Mouse (Mus musculus) heart, embryonic 15.5 days (tissue): ENCODE measurements around the gene Zmiz1. TPM values are rescaled to one million over a fixed set of nuclear protein-coding genes. Genes with fewer than 3 reads are reported as not detected.

Source experiments
- ATAC-seq: fragments of 200-750 bp; cut with Nextera tagmentation; replicated peaks from 2 replicates; pipeline ENCODE4 v1.8.0; 2017; ENCODE audit warnings: low read depth, moderate TSS enrichment; ENCODE audit not compliant: insufficient number of reproducible peaks, insufficient read depth, low FRiP score
- H3K27ac ChIP-seq: fragments of 300-500 bp; sonication (generic); 2 replicates; pipeline ENCODE4 v1.5.1; 2015; ENCODE audit warnings: mild to moderate bottlenecking, inconsistent platforms
- H3K27me3 ChIP-seq: fragments of 300-500 bp; sonication (generic); 2 replicates; pipeline ENCODE4 v1.6.1; 2015; ENCODE audit warnings: inconsistent platforms
- H3K36me3 ChIP-seq: fragments of 300-500 bp; sonication (generic); 2 replicates; pipeline ENCODE4 v1.6.1; 2015; ENCODE audit warnings: mild to moderate bottlenecking, inconsistent platforms
- H3K4me1 ChIP-seq: fragments of 300-500 bp; sonication (generic); replicated peaks from 2 replicates; pipeline ENCODE4 v1.6.1; 2015; ENCODE audit warnings: inconsistent platforms
- H3K4me2 ChIP-seq: fragments of 300-500 bp; sonication (generic); 2 replicates; pipeline ENCODE4 v1.6.1; 2015; ENCODE audit warnings: inconsistent platforms, mild to moderate bottlenecking, moderate library complexity
- H3K4me3 ChIP-seq: fragments of 300-500 bp; sonication (generic); 2 replicates; pipeline ENCODE4 v1.5.1; 2015; ENCODE audit warnings: mild to moderate bottlenecking, inconsistent platforms
- H3K9ac ChIP-seq: fragments of 300-500 bp; sonication (generic); 2 replicates; pipeline ENCODE4 v1.6.1; 2015; ENCODE audit warnings: mild to moderate bottlenecking, inconsistent platforms
- H3K9me3 ChIP-seq: fragments of 300-500 bp; sonication (generic); replicated peaks from 2 replicates; pipeline ENCODE4 v1.6.1; 2016; ENCODE audit warnings: inconsistent platforms
- WGBS: fragments of 180-500 bp; shearing (Covaris S2); methylation state at CpG from one replicate; pipeline ENCODE4 v1.1.7; 2015; ENCODE audit warnings: mixed read lengths; 5-methylcytosine and 5-hydroxymethylcytosine counted together
- microRNA-seq: library from miRNA; unstranded; fragments of <30 nt; microRNA quantifications from one replicate; pipeline ENCODE4, GENCODE M21; 2016
- polyA plus RNA-seq: library from polyadenylated mRNA; unstranded; fragments of >200 nt; fragmentation: Nextera tagmentation; extraction: Ambion mirVana; gene quantifications from 2 replicates; pipeline ENCODE4 v1.2.1, GENCODE M21; 2015

Gene Zmiz1
- polyA plus RNA-seq, 1 experiment from 2014 or later = 22.1 TPM

DNA sequence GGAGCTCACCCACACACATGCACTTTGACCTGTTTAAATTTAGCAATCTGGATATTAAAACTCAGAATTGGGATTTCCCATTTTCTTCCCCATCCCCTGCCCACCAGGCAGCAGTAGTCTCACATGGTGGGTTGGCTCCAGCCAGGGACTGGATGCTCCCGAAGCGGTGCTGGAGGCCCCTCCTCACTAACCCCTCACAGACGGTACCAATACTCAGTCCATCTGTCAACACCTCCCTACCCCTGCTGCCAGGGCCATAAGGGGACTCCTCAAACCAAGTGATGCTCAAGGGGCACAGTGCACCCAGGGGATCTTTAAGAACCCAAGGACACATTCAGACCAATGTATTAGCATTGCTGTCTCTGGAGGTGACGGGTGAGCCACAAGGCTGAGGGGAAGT, 251.7 kb downstream of the Zmiz1 start:
- WGBS = 29% methylated on average over 4 of the region's 4 CpGs
- H3K9ac ChIP-seq = no peak overlapping the region
- H3K9me3 ChIP-seq = no peaks in the 10 kb centered on the region
- no peaks in the 10 kb centered on the region for H3K27me3 ChIP-seq
- peaks cover 9% of the 10 kb centered on the region for H3K36me3 ChIP-seq
- H3K4me3 ChIP-seq = no peak overlapping the region
- no peak overlapping the region for H3K4me2 ChIP-seq
- H3K4me1 ChIP-seq = peaks cover 51% of the 10 kb centered on the region
- peak overlapping the region; percentile 92 for H3K27ac ChIP-seq
- ATAC-seq = 0 out of 2 replicates have a peak, but pooled peaks have one; percentile 12

DNA sequence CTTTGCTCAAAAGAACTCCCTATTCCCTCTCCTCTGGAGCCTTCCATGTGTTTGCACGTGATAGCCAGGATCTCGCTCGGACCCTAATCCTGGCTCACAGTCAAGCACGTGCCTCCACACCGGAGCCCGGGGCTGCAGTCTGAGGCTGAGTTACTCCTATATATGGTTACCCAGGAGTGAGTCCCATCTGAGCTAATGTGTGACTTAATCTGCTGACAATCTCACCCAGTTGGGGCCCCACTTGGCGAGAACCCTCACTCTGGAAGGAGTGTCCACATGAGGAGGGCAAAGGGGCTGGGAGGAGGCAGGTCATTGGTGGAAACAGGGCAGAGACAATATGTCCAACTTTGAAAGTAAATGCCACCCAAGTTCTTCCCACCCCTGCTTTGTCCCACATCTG, 252.2 kb downstream of the Zmiz1 start:
- no peak overlapping the region for H3K4me3 ChIP-seq
- 21% methylated on average over 7 of the region's 7 CpGs for WGBS
- no peak overlapping the region for H3K9ac ChIP-seq
- peaks cover 9% of the 10 kb centered on the region for H3K36me3 ChIP-seq
- peaks cover 51% of the 10 kb centered on the region for H3K4me1 ChIP-seq
- H3K9me3 ChIP-seq = no peaks in the 10 kb centered on the region
- peak overlapping the region; percentile 92 for H3K27ac ChIP-seq
- no peaks in the 10 kb centered on the region for H3K27me3 ChIP-seq
- ATAC-seq = peak; percentile 81
- H3K4me2 ChIP-seq = peak overlapping the region; percentile 17; the same call in 1 of the 2 replicates

DNA sequence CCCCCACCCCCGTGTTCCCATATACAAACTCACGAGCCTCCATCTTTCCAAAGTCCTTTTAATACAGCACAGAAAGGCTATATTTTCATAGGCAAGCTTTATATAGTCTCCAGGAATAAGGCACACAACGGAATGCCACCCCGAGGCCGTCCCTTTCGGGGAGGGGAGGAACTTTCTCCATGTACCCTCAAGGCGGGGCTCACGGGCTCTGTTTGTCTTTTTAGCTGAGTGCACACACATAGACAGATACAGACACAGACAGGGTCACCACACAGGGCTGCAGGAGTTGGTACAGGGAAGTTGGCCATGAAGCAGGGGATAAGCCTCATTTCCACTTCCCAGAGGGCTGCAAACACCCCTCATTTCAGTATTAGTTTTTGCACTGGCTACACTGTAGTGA, 252.6 kb downstream of the Zmiz1 start:
- Histone ChIP-seq H3K4me3 (no peak overlapping the region), H3K9ac (no peak overlapping the region), H3K4me2 (peak overlapping the region; percentile 17), H3K27ac (peak overlapping the region; percentile 92), H3K27me3 (no peaks in the 10 kb centered on the region), H3K36me3 (peaks cover 9% of the 10 kb centered on the region), H3K4me1 (peaks cover 51% of the 10 kb centered on the region), H3K9me3 (no peaks in the 10 kb centered on the region)
- ATAC-seq = no peak
- WGBS = 30% methylated on average over 8 of the region's 8 CpGs

DNA sequence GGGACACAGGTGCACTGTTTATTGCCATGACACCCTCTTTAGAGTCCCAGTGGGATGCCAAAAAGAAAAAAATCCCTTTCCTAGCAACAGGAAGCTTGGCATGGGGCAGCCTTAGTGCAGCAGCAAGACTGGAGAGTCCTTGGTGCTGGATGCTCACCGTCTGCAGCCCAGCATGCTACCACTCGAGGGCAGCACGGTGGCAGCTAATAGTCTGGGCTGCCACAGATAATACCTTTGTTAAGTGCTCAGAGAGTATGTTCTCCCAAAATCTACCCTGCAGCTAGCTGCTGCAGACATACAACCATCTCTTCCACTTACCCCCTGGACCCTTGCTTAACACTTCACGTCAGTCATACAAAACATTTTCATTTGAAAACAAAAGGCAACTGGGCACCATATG, 254.5 kb downstream of the Zmiz1 start:
- Histone ChIP-seq H3K27me3 (no peaks in the 10 kb centered on the region), H3K4me2 (no peak overlapping the region), H3K36me3 (peaks cover 9% of the 10 kb centered on the region), H3K27ac (no peak overlapping the region; the same call in 1 of the 2 replicates), H3K9me3 (no peaks in the 10 kb centered on the region), H3K4me1 (peaks cover 49% of the 10 kb centered on the region), H3K9ac (no peak overlapping the region), H3K4me3 (no peak overlapping the region)
- no peak for ATAC-seq
- 24% methylated on average over 4 of the region's 4 CpGs for WGBS

Small RNAs within 50 kb of the gene (microRNA-seq; reads per million reads assigned to microRNA genes)
- gene Mir3075 = 2.7 reads per million, percentile 9 among the genes with 10 or more reads in this experiment

Other genes starting within 250 kb of the Zmiz1 start
- 102 and 108 TPM in 2 replicates for gene Ppif, start 235.0 kb downstream of the Zmiz1 start, polyA plus RNA-seq